Mouse (Mus musculus) leukemia stem cell, adult 10-12 weeks (primary cell): ENCODE measurements around the gene Macc1. TPM values are rescaled to one million over a fixed set of nuclear protein-coding genes. Genes with fewer than 3 reads are reported as not detected.

Source experiments
- polyA plus RNA-seq: library from polyadenylated mRNA; stranded (reverse); fragments of >175 nt; gene quantifications from 2 replicates; pipeline ENCODE4 v1.2.3, GENCODE M21; 2012; ENCODE audit warnings: low replicate concordance

Gene Macc1
- polyA plus RNA-seq, result not detected in 2 replicates

GRCm38 (mm10) chr12:119313970-119314369 lies at the start of gene Macc1:
Gene Macc1 (plus strand): TSS chr12:119314270.

Other genes with a start within 250 kb of the Macc1 start
- gene Itgb8, start 75.5 kb upstream of the Macc1 start, polyA plus RNA-seq, result 0.03 and 0.09 TPM in 2 replicates